Mouse (Mus musculus) gastrocnemius, postnatal 14 days (tissue): ENCODE results near the gene Ccdc188. TPM values are rescaled to one million over a fixed set of nuclear protein-coding genes. Genes with fewer than 3 reads are reported as not detected.
"Not testable (repeated sequence)": the region's sequence is repeated elsewhere in the genome, so short reads cannot be mapped to it uniquely, and the experiment has no call there.

Source experiments
- DNase-seq: peaks from one replicate; pipeline ENCODE4 v3.0.0; 2021; ENCODE audit warnings: mixed read lengths
- intact Hi-C: fragments of 180-260 bp; cut with DNase I; formaldehyde crosslinking; loops from one replicate; pipeline ENCODE4 v1.15.1; 2025; ENCODE audit warnings: low total_unique reads
- long read RNA-seq, 2 experiments: library from polyadenylated mRNA; stranded (forward); transcript quantifications; one replicate each; pipeline ENCODE4 v2.0.0; 2021
- total RNA-seq, 2 experiments: library from RNA; stranded (reverse); gene quantifications; 2 replicates each; pipeline ENCODE4 v1.2.3; 2021

Ccdc188 gene
- total RNA-seq, result not detected
- long read RNA-seq, experiment 1, result 0 reads
- long read RNA-seq, experiment 2, result 0 reads

DNA sequence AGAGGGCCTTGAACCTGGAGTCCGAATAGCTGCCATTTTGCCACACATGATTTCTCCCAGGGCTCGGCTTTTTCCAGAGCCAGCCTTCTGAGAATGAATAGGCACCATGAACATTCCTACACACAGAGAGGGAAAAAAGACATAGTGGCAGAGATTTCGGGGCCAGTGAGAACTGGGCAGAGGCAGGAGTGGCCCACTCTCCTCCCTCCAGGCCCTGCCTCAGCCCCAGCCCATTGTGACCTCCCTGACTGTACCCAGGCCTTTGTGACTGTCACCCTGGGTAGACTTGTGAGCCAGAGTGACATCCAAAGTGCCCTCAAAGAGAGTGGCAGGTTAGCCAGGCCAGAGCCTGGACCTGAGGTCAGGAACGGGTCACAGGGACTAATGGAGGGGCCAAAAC, at the start of gene Ccdc188:
Gene Ccdc188 (plus strand): TSS at position 301 of the 400 bp plus-strand sequence.
- DNase-seq, result no peak
- intact Hi-C loops, result loop anchor here (10.0 kb wide), 1 partner anchor 163 kb away; the partner anchor contains the start of gene Dgcr6

DNA sequence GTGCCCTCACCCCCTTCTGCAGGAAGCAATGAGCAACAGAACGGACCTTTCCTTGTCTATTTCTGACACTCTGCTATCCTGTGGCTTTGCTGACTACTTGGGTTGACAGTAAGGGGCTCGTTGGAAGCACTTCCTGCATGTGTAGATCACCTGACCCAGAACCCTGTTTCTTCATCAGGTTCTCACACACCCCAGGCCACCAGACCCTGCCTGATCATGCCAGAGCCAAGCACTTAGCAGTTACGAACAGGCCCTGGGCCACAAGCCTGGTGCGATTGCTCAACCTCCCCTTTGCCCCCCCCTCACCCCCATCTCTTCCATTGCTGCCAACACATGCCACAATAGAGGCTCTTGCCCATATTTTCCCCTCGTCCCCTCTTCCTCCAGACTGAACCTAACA, 48.5 kb upstream of the Ccdc188 start:
- intact Hi-C loops, result no loop called here
- no peak for DNase-seq

DNA sequence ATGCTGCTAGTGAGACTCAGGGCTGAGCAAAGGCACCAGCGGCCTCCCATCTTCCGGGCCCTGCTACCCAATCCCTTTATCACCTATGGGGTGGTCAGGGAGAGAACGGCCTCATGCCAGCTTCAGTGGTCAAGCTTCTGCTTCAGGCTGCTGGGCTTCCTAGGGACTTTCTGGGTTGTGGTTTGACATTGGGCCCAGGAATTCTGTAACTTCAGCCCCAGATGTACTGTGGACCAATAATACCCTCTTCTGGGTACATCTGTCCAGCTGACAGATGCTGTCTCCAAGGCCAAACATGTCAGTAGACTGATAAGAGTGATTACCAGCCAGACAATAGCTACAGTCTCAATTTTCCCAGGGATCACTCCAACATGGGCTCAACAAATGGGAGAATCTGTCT, 47.9 kb upstream of the Ccdc188 start:
- intact Hi-C loops, result no loop called here

DNA sequence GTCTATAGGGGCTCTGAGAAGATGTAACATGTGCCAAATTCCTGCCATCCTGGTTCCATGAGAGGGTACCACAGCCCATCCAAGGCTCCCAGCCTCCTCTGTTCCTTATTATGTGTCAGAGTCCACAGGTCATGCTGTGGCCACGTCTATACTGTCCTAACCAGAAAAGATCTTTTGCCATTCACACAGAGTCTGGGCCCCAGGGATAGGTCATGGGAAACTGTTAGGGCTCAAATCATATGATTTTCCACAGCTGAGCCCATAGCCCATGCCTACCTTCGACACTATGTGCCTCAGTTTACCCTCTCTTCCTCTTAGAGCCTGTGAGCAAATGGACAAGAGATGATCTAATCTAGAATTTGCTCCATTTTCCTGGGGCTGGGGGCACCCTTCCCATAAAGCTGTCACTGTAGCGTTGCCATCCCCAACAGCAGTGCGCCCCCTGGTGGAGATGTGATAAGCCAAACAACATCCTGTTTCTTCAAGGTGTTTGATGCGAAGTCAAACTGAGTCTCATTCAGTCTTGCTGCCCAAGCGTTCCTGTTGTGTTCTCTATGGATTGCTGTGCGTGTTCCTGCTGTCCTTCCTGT, 45.3 kb upstream of the Ccdc188 start:
- peak; percentile 83 for DNase-seq
- intact Hi-C loops, result loop anchor here (2.0 kb wide), 1 partner anchor 46 kb away; the partner anchor contains the start of gene Rtn4r

More for the DNA sequence above, 47.9 kb upstream of the Ccdc188 start:
- DNase-seq, result no peak

DNA sequence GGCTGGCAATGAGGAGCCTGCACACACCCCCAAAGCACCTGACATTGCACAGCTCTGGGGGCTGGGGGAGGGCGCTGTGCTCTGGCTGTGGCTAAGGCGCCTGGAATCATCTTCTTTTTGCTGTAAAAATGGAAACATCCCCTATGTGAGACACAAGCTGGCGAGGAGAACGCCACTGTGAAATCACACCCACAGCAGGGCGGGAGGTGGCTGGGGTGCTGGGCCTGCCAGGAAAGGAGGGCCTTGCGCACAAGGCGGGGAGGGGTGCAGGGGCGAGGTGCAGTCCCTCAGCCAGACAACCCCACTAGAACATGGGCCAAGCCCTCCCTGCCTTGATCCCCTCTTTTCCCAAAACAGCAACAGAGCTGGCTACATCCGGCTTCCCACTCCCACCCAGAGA, 44.4 kb upstream of the Ccdc188 start:
- intact Hi-C loops, result loop anchor here (2.0 kb wide), 1 partner anchor 46 kb away; the partner anchor contains the start of gene Rtn4r
- no peak for DNase-seq

DNA sequence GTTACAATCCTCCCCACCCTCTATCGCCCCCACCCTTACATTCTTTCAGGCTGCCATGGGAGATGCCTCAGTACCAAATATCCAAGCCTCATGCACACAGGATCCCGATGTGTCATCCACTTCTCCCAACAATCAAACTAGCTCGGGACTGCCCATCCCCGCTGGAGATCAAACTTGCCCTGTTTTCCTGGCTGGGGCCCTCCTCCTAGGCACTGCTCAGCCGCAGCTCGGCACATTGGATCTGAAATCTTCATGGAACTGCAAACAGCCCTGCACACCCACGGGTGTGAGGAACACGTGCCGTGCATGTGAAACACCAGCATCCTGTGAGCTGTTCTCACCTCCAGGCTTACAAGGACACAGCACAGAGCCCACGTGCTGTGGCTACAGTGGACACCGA, 43.9 kb upstream of the Ccdc188 start:
- no peak for DNase-seq
- intact Hi-C loops, result loop anchor here (2.0 kb wide), 1 partner anchor 47 kb away; the partner anchor contains the start of gene Rtn4r

DNA sequence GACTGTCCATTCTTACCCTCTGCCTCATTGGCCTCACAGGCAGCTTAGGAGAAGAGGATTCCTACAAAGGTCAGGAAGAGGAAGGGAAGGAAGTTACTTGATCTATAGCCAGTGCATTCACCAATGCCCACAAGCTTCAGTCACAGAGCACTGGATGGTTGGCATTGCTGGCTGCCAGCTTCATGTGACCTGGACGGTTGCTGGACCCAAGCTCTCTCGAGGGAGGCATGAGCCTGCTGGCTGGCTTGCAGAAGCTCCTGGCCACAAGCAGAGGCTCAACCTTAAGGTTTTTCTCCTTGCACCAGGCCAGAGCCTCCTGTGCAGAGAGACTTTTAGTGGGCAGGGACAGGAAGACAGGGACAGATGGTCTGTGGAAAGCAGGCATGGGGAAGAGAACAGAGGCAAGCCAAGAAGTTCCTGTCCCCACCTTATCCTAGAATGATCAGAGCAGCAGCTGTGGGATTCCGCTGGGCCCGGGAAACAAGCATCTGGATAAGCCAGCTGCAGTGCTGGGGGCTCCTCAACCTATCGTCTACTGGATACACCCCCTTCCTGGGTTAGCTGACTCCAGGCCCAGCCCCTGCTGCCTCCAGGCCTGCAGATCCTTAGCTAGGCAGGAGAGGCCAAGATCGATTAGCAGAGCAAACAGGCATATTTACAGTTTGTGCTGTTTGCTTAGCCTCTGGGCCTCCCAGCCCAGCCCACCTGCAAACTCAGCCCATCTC, 41.7 kb upstream of the Ccdc188 start:
- DNase-seq, result no peak
- intact Hi-C loops, result loop anchor here (5.0 kb wide), 1 partner anchor 36 kb away; no protein-coding TSS in a partner anchor

DNA sequence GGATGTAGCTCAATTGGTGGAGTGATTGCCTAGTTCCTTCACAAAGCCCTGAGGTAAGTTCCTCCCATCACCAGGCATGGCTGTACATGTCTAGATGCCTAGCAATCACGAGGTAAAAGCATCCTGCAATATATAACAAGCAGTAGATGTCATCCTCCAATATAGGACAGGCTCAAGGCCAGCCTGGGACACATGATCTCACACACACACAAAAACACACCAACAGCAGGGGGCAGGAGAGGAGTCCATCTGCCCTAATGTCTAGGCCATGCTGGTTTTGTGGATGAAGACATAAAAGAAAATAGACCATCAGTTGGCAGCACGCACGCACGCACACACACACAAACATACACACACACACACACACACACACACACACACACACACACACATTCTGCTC, 40.9 kb upstream of the Ccdc188 start:
- no peak for DNase-seq
- intact Hi-C loops, result loop anchor here (5.0 kb wide), 1 partner anchor 36 kb away; no protein-coding TSS in a partner anchor

- intact Hi-C loops, result loop anchor here (5.0 kb wide), 1 partner anchor 33 kb away; no protein-coding TSS in a partner anchor
- no peak for DNase-seq
Measured at GRCm38 (mm10) chr16:18179591-18179990, 38.1 kb upstream of the Ccdc188 start.

GRCm38 (mm10) chr16:18181398-18181797, 36.3 kb upstream of the Ccdc188 start:
- intact Hi-C loops, result no loop called here
- no peak for DNase-seq

- no peak for DNase-seq
- intact Hi-C loops, result no loop called here
Measured at GRCm38 (mm10) chr16:18182766-18183165, 34.9 kb upstream of the Ccdc188 start.

DNA sequence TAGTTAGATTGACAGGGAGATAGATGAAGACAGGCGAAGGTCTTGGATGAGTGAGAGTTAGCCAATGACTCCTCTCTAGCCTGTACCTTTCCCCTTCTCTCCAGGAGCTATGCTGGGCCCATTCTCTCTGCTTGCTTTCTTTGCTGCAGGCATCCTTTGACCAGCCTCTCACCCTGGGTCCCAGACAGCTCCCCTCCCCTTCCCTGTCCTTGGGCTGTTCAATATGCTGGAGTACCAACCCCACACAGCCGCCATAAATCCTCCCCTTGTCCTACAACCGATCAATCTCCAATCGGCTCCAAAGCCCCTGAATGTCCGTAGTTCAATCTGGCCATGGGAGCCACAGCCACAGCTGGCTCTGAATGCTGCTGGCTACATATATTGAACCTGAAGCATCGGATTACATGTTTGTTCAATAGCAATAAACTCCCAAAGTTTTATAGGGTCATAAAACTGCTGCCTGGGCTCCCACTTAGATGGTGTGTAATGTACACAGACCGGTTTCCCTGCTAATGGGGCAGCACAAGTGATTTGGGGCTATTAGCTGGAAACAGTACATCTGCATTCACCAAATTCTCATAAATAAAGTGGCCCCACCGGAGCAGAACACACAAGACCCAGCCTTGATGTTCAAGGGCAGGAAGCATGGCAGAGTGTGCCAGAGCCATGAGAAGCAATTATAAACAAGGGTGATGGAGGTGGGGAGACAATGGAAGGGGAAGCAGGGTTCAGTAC, 31.8 kb upstream of the Ccdc188 start:
- no peak for DNase-seq
- intact Hi-C loops, result no loop called here

DNA sequence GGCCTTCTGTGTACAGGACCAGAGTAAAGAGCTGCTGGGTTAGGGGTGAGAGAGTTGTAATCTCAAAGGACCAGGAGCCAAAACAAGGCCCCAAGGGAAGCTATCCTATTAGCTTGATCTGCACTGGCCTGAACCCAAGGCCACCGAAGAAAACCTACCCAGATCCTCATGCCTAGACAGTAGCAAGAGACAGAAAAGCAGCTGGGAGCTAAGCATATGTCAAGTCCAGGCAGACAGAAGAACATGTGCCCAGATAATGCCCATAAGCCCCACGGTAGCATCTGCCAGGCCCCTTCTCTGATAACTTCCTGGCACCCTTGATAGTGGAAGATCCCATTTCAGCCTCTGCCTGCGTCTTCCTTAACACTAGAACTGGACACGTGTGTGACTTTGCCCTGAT, 30.9 kb upstream of the Ccdc188 start:
- intact Hi-C loops, result no loop called here
- no peak for DNase-seq

GRCm38 (mm10) chr16:18187221-18187620, 30.5 kb upstream of the Ccdc188 start:
- DNase-seq, result no peak
- intact Hi-C loops, result no loop called here

- intact Hi-C loops, result no loop called here
- DNase-seq, result no peak
Measured at GRCm38 (mm10) chr16:18191006-18191405, 26.7 kb upstream of the Ccdc188 start.

DNA sequence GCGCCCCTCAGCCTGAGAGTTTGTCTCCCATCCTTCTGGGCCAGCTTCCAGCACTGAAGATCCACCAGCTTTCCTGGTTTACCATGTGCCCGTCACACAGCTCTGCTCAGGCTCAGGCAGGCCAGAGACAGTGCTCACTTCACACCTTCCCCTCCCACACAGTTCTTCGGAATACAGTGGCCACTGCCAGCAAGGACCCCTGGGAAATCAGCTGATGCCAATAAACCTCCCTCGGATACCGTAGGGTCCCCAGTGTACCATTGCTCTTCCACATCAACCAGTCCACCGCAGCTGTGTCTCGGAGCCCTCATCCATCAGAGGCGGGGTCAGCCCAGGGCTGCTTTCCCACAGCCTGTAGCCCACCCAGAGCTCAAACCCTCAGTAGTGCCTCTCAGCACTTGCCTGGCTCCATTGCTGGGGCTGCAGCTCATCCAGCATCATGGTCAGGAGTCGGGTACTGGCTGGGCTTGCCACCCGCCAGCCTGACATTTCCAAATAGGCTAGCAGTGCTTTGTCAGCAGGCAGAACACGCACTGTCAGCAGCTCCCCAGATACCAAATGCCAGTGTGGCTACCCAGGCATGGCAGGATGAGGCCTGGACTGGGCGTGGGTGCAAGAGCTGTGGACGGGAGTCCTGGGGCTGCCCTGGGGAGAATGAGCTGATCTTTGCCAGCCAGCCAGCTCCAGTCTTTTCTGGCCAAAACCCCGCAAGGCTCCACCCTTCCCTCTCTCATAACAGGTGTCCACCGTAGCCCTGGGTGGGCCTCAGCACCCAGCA, 23.3 kb upstream of the Ccdc188 start:
- no peak for DNase-seq
- intact Hi-C loops, result no loop called here

GRCm38 (mm10) chr16:18195068-18195467, 22.6 kb upstream of the Ccdc188 start:
- peak; percentile 32 for DNase-seq
- intact Hi-C loops, result no loop called here

- DNase-seq, intact Hi-C loops: not testable (repeated sequence)
Measured at GRCm38 (mm10) chr16:18195561-18195960, 22.1 kb upstream of the Ccdc188 start.

DNA sequence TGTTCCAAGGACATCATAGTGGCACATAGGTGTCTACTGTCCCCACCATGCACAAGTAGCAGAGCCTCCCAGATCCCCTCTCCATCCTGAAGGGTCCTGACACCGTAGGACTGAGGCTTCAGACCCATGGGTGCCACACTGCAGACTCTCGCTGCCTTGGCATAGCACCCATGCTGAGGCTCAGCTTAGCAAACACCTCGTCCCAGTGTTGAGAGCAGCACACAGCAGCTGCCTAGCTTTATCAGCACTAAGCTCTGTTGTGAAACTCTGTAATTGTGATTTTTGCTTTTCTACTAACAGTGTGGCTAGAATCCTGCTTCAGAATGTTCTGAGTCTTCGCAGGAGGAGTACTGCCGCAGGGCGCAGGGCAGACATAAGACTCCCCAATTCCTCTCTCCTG, 19.8 kb upstream of the Ccdc188 start:
- intact Hi-C loops, result no loop called here
- DNase-seq, result no peak
